Mouse (Mus musculus) C3H10T1/2 (cell line): ENCODE results near the gene Rngtt. TPM values are rescaled to one million over a fixed set of nuclear protein-coding genes. Genes with fewer than 3 reads are reported as not detected.

ENCODE experiments used
- polyA plus RNA-seq, 2 experiments: library from polyadenylated mRNA; unstranded; fragments of >200 nt; fragmentation: generic; extraction: Trizol; gene quantifications; one replicate each; pipeline ENCODE4 v1.2.1; 2012; ENCODE audit warnings: missing spikeins in 2 of 2

Rngtt gene
- 1 to 10 TPM in 1 of 2 experiments, under 1 TPM in 1; 0.39 to 2.4 TPM for polyA plus RNA-seq

DNA sequence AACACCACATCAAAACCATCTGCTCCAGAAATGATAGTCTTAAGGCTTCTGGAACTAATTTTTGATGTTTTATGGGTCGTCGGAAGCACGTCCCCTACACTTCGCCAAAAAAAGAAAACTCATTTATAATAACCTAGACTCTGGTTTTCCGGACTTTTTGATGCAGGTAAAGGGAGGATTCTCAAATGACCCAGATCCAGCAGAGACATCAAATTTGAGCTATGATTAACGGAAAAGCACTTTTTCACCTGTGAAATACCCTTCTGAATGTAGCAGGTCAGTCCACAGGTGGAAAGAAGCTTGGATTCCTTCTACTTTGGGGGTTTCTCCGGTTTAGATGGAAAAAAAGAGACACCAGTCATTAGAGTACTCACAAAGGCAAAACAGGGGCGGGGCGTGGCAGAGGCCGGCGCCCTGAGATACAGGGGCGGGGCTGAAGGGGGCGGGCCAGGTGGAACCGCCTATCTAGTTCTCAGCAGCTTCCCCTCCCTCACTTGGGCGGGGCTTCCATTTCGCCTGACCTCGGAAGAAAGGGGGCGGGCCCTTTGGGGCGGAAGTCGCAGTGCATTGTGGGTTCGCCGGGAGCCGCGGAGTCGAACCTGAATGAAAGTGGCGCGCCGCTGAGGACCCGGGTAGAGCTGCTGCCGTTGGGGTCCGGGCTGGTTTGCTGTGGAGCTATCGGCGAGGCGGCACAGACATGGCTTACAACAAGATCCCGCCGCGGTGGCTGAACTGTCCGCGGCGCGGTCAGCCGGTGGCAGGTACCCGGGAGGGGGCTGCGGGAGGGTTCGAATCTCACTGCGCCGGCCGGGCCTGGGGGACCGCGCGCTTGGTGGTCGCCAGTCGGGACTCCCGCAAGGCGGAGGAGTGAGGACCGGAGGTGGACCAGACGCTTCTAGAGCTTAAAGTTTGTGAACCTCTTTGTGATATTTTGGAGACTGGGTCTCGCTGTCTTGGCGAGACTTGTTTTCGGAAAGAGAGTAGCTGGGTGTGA lies at the start of gene Rngtt:
Rngtt (plus strand) TSS at position 548 of the 994 bp plus-strand sequence.

GRCm38 (mm10) chr4:33290002-33290401 lies 20.1 kb upstream of the Rngtt start, which contains the start of gene Pnrc1:
Gene Pnrc1 (minus strand): TSS chr4:33290163.

Other genes with a start within 250 kb of the Rngtt start
- under 1 TPM; 0.05 to 0.20 TPM for gene Gabrr2, start 247.3 kb upstream of the Rngtt start, polyA plus RNA-seq
- gene Gabrr1, start 177.8 kb upstream of the Rngtt start, polyA plus RNA-seq = not detected
- under 1 TPM; 0.07 to 0.20 TPM for gene Pm20d2, start 120.6 kb upstream of the Rngtt start, polyA plus RNA-seq
- not detected for gene Srsf12, start 101.3 kb upstream of the Rngtt start, polyA plus RNA-seq
- 100 to 1,000 TPM in 1 of 2 experiments, 10 to 100 TPM in 1; 12.8 to 114 TPM for gene Pnrc1, start 20.1 kb upstream of the Rngtt start, polyA plus RNA-seq